Mouse (Mus musculus): ENCODE data around the gene Srgap3.
A peak's percentile ranks its signal among the peaks of the same experiment; 100 is the strongest.

The Srgap3 gene

DNA sequence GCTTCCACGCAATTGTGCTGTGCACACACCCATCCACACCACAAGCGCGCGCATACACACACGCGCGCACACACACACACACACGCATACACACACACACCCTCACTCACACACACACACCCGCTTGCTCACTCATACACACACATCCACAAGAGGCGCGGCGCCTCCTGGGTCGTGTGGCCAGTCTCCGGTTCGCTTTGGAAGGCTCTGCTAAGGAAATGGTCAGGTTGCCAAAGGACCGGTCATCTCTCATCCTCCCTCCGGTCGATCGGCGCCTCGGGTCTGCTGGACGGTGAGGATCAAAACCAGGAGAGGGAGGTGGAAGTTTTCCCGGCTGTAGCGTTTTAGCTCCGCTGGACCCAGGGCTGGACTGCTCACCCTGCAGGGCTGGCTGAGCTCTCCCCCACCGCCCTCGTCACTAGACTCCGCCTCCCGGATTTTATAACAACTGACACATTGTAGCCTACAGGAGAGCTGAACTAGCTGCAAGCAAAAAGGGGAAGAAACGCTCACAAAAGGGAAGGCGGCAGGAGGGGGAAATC is at the start of gene Srgap3:
Srgap3 (minus strand) TSS at position 372 of the 542 bp plus-strand sequence.
- DNase-seq (ENCODE audit: low read depth) = peak; percentile 19

DNA sequence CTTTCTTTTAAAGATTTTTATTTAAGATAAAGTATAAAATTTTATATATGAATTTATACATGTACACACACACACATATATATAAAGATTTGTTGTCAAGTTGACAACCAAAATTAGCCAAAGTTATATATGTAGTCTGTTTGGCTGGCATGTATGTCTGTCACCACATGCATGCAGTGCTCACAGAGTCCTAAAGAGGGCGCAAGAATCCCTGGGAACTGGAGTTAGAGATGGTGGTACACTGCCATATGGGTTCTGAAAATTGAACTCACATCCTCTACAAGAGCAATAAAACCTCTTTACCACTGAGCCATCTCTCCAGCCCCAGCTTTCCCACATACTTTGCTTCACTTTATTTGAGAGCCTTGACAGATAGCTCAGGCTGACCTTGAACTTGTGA is 48.6 kb upstream of the Srgap3 start:
- DNase-seq (ENCODE audit: low read depth) = peak; percentile 26

- no peak for DNase-seq (ENCODE audit: low read depth)
Observed at GRCm38 (mm10) chr6:112990119-112990518, 43.1 kb upstream of the Srgap3 start.

DNA sequence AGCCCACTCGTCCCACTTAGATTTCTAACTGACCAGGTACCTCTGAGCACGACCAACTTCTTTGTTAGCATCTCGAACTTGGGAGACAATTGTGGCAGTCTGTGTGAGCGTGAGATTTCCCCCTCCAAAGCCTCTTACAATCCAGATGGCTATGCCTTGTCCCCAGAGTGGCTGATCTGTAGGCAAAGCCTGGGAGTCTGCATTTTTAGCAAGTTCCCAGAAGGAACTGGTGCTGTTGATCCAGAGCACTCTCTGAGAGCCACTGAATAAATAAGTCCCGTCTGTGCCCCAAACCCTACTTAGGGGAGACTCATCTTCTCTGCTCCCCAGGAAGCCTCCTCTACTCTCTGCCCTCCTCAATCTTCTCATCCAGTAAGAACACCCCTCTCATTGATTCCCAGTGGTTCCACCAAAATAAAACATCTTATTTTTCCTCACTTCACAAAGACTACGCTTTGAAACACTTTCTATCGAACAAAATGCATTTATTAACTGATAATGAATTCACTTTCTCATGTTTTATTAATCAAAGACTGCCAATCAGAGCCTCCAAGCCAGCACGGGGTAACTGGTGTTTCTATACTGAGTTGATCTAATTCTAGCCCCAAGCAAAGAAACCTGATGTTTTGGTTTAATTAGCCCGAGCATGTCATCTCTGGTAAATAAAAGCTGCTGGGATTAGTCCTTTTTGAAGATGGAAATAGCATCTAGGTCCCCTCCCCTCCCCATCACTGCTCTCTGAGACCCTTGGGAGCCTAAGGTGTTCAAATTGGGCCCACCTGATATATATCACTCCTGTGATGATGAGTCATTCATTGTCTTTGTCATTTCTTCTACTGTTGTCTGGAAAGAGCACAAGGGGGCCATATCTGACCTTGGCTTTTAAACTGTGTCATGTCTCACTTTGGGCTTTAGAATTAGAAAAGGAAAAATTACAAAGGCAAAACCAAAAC is 38.6 kb upstream of the Srgap3 start:
- DNase-seq (ENCODE audit: low read depth) = no peak

- no peak for DNase-seq (ENCODE audit: low read depth)
Observed at GRCm38 (mm10) chr6:112982241-112982640, 35.2 kb upstream of the Srgap3 start.

DNA sequence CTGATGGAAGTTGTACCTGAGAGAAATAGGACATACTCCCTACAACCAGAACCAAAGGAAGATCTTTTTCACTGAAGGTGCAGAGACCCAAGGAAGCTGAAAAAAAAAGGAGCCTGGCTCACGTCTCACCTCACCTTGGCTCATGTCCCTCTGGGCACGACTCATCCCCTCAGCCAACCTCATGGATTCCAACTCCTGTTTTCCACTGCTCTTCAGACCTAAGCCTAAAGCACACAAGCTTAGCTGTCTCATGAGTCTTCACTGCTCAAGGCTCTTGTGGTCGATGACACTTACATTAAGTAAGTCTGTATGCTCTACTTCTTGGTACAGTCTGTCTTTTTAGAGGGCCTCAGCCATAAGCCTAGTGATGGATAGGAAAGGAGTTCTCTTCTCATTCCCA is 31.9 kb upstream of the Srgap3 start:
- no peak for DNase-seq (ENCODE audit: low read depth)

DNA sequence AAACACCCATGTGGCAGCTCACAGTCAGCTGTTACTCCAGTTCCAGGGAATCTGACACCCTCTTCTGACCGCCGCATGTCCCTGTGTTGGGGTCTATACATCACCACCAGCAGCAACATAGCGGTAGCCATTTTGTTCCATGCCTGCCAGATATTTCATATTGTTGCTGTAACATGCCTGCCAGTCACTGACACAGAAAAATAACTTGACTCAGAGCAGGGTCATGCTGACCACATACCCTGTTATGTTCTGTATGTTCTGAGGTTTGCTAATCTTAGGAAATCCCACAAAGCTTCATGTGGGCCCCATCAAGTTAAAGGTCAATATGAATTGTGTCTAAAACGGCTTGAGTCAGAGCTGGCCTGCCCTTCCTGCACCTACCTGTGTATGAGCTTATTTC is 30.2 kb upstream of the Srgap3 start:
- DNase-seq (ENCODE audit: low read depth) = no peak

GRCm38 (mm10) chr6:112976541-112976940 is 29.5 kb upstream of the Srgap3 start:
- no peak for DNase-seq (ENCODE audit: low read depth)

- no peak for DNase-seq (ENCODE audit: low read depth)
Observed at GRCm38 (mm10) chr6:112976136-112976535, 29.1 kb upstream of the Srgap3 start.

DNA sequence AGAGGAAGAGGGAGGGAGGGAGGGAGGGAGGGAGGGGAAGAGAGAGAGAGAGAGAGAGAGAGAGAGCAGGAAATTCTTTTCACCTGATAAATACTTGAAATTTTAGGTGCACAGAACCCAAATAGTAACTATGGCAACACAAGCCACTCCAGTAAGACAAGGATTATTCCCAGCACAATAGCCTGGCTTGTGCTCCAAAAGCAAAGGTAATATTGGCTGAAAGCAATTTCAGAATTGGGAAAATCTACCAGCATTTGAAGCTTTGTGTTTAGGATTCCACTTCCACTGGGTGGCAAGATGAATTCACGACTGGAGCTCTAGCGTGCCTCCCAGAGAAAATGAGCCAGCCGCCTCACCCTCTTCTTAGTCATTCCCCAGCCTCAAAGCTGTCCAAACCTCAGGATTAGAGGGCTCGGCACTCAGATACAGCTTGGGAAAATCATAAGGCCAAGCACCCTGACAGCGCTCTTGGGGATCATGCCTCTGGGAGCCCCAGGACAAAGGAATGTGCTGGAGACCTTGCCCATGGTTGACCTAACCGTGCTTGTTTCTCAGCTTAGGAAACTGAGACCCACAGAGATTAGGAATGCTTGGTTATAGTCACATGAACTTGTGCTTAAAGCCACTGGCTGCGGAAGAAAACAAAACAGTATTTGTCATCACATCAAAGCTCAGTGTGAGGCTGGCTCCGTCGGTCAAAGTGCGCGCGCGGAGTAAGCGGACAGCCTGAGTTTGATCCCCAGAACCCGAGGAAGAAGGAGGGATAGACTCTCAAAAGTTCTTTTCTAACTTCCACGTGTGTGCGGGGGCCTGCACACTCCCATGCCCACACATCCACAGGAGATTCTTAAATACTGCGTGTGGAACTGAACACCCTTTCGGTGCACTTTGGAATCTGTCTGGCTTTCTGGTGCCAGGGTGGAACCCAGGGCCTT is 27.0 kb upstream of the Srgap3 start:
- no peak for DNase-seq (ENCODE audit: low read depth)

GRCm38 (mm10) chr6:112972858-112973631 is 26.0 kb upstream of the Srgap3 start:
- DNase-seq (ENCODE audit: low read depth) = no peak

GRCm38 (mm10) chr6:112972127-112972526 is 25.1 kb upstream of the Srgap3 start:
- DNase-seq (ENCODE audit: low read depth) = no peak

DNA sequence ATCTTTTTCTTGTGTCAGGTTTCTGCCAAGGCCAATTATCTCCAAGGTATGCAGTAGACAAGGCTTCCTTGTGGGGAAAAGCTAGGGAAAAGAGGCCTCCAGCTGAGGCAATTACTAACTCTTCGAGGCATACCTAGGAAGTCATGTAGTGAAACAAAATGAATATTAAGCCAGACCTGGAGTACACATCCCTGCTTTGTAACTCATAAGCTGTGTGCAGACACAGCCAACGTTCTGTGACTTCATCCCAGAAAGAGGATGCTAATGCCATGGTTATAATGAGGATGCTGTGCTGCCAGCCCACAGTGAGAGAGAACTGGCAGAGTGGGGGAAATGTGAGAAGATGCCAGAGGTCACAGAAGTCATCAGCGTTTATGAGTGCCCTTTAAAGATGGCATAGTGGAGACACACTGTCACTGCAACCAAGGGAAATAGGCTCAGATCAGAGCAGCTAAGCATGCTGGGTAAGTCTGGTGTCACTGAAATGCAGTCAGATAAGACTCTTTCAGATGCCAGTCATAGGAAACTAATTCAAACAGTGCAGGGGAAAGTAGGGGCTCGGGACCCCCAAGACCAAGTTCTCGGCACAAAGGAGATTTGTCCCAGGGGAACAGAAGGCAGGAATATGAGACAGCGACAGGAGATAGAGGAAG is 24.2 kb upstream of the Srgap3 start:
- DNase-seq (ENCODE audit: low read depth) = no peak

GRCm38 (mm10) chr6:112967359-112967758 is 20.3 kb upstream of the Srgap3 start:
- DNase-seq (ENCODE audit: low read depth) = no peak

- DNase-seq (ENCODE audit: low read depth) = no peak
Observed at GRCm38 (mm10) chr6:112958360-112958759, 11.3 kb upstream of the Srgap3 start.

- DNase-seq (ENCODE audit: low read depth) = no peak
Observed at GRCm38 (mm10) chr6:112957583-112958280, 10.7 kb upstream of the Srgap3 start.

GRCm38 (mm10) chr6:112955773-112956172 is 8.7 kb upstream of the Srgap3 start:
- no peak for DNase-seq (ENCODE audit: low read depth)

GRCm38 (mm10) chr6:112953905-112954304 is 6.8 kb upstream of the Srgap3 start:
- no peak for DNase-seq (ENCODE audit: low read depth)

- no peak for DNase-seq (ENCODE audit: low read depth)
Observed at GRCm38 (mm10) chr6:112951254-112951653, 4.2 kb upstream of the Srgap3 start.
